Mouse (Mus musculus) megakaryocyte-erythroid progenitor cell, adult 5-6 weeks (primary cell): ENCODE data around the gene Dnm3. TPM values are rescaled to one million over a fixed set of nuclear protein-coding genes. Genes with fewer than 3 reads are reported as not detected.

ENCODE experiments used
- ATAC-seq: replicated peaks from 2 replicates; pipeline ENCODE4 v1.8.0; 2016; ENCODE audit warnings: mild to moderate bottlenecking, inconsistent platforms; ENCODE audit not compliant: severe bottlenecking, poor library complexity, low FRiP score, low TSS enrichment
- total RNA-seq, 2 experiments: library from RNA; stranded (forward) in 1 of 2; stranded (reverse) in 1 of 2; fragments of 200-1000, 215-1000 nt in 1 of 2; fragments of >200 nt in 1 of 2; fragmentation: Nextera tagmentation in 1 of 2; gene quantifications; 2 replicates each; pipeline ENCODE4 v1.2.3; 2014 to 2017

Gene Dnm3
- total RNA-seq, 2 experiments from 2014 or later = 0.37 TPM; not detected in 1

GRCm38 (mm10) chr1:162280052-162280451 is 197.8 kb downstream of the Dnm3 start:
- no peak for ATAC-seq

GRCm38 (mm10) chr1:162276011-162276410 is 201.8 kb downstream of the Dnm3 start:
- no peak for ATAC-seq

GRCm38 (mm10) chr1:162274674-162275248 is 203.1 kb downstream of the Dnm3 start:
- ATAC-seq = no peak

GRCm38 (mm10) chr1:162256912-162257607 is 220.8 kb downstream of the Dnm3 start:
- no peak for ATAC-seq

- ATAC-seq = no peak
Measured at GRCm38 (mm10) chr1:162254944-162255343, 222.9 kb downstream of the Dnm3 start.

GRCm38 (mm10) chr1:162253971-162254641 is 223.7 kb downstream of the Dnm3 start:
- no peak for ATAC-seq

GRCm38 (mm10) chr1:162252869-162253268 is 225.0 kb downstream of the Dnm3 start:
- no peak for ATAC-seq

- no peak for ATAC-seq
Measured at GRCm38 (mm10) chr1:162247216-162247615, 230.6 kb downstream of the Dnm3 start.

GRCm38 (mm10) chr1:162243651-162243990 is 234.2 kb downstream of the Dnm3 start:
- ATAC-seq = no peak

GRCm38 (mm10) chr1:162242980-162243650 is 234.7 kb downstream of the Dnm3 start:
- ATAC-seq = no peak

- ATAC-seq = no peak
Measured at GRCm38 (mm10) chr1:162240720-162241119, 237.1 kb downstream of the Dnm3 start.

- no peak for ATAC-seq
Measured at GRCm38 (mm10) chr1:162238646-162239045, 239.2 kb downstream of the Dnm3 start.

GRCm38 (mm10) chr1:162236624-162237159 is 241.1 kb downstream of the Dnm3 start:
- no peak for ATAC-seq

GRCm38 (mm10) chr1:162225621-162226147 is 252.2 kb downstream of the Dnm3 start:
- ATAC-seq = no peak

- ATAC-seq = no peak
Measured at GRCm38 (mm10) chr1:162224817-162225605, 252.8 kb downstream of the Dnm3 start.

- ATAC-seq = no peak
Measured at GRCm38 (mm10) chr1:162224061-162224460, 253.8 kb downstream of the Dnm3 start.

- no peak for ATAC-seq
Measured at GRCm38 (mm10) chr1:162223258-162223940, 254.4 kb downstream of the Dnm3 start.

- ATAC-seq = no peak
Measured at GRCm38 (mm10) chr1:162222353-162222752, 255.5 kb downstream of the Dnm3 start.
